Mouse (Mus musculus) embryonic fibroblast, embryonic 13.5 days (primary cell): ENCODE measurements around the gene Mospd3.

Experiments
- CTCF ChIP-seq: IDR thresholded peaks from 2 replicates; pipeline ENCODE4 v1.5.1; 2011; ENCODE audit warnings: mild to moderate bottlenecking, control low read depth, low read length, moderate library complexity, borderline replicate concordance; ENCODE audit not compliant: insufficient read depth
- POLR2A ChIP-seq: IDR thresholded peaks from 2 replicates; pipeline ENCODE4 v1.6.1; 2011; ENCODE audit warnings: low read depth, mild to moderate bottlenecking, control low read depth, low read length, moderate library complexity

DNA sequence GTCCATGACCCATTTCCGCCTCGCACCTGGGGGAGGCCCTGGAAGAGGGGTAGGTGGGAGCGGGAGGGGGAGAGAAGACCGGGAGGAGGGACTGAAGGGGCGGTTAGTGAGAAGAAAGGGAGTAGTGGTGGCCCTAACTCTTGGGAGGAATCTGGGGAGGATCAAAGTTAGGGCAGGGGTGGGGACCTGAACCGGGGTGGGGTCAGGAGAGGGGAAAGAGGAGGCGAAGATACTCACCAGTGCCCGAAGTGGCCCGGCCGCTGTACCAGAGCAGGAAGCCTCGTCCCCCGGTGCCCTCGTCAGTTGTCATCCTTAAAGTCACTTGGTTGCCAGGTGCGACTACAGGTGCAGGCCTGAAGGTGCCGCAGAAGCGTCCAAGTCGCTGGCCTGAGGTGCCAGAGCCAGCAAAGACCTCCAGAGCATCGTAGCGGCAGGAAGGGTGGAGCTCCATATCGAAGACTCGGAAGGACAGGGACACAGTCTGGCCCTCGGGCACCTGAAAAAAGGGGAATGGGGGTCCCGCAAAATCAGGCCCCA, 7.9 kb upstream of the Mospd3 start:
- TF ChIP-seq CTCF, result no peak
- TF ChIP-seq POLR2A, result no peak
